Mouse (Mus musculus) testis, adult 2 months (tissue): ENCODE measurements around the gene C530008M17Rik.

Experiments
- CTCF ChIP-seq: fragments of 200-500 bp; IDR thresholded peaks from 2 replicates; pipeline ENCODE4 v1.5.1; 2012; ENCODE audit warnings: low read depth, mild to moderate bottlenecking, inconsistent platforms, low read length, moderate library complexity; ENCODE audit not compliant: control insufficient read depth, insufficient read depth, insufficient replicate concordance
- POLR2A ChIP-seq: fragments of 200-500 bp; IDR thresholded peaks from 2 replicates; pipeline ENCODE4 v1.6.1; 2012; ENCODE audit warnings: low read depth, mild to moderate bottlenecking, inconsistent platforms, low read length, moderate library complexity; ENCODE audit not compliant: control insufficient read depth

- TF ChIP-seq CTCF (no peak), POLR2A (no peak)
Measured at GRCm38 (mm10) chr5:76634012-76634411, 22.3 kb upstream of the C530008M17Rik start.
